Mouse (Mus musculus) embryonic facial prominence, embryonic 10.5 days (tissue): ENCODE measurements around the gene Slc22a18. TPM values are rescaled to one million over a fixed set of nuclear protein-coding genes. Genes with fewer than 3 reads are reported as not detected.

ENCODE experiments used
- DNase-seq: peaks from one replicate; pipeline ENCODE4 v3.0.0-alpha.2; 2017; ENCODE audit warnings: low spot score
- H3K27ac ChIP-seq: fragments of 300-500 bp; sonication (generic); replicated peaks from 2 replicates; pipeline ENCODE4 v1.5.1; 2016; ENCODE audit warnings: mild to moderate bottlenecking
- H3K27me3 ChIP-seq: fragments of 300-500 bp; sonication (generic); replicated peaks from 2 replicates; pipeline ENCODE4 v1.6.1; 2016; ENCODE audit warnings: low read depth, mild to moderate bottlenecking; ENCODE audit not compliant: poor library complexity, severe bottlenecking
- H3K36me3 ChIP-seq: fragments of 300-500 bp; sonication (generic); replicated peaks from 2 replicates; pipeline ENCODE4 v1.6.1; 2016; ENCODE audit warnings: mild to moderate bottlenecking, moderate library complexity
- H3K4me1 ChIP-seq: fragments of 300-500 bp; sonication (generic); 2 replicates; pipeline ENCODE4 v1.6.1; 2016
- H3K4me3 ChIP-seq: fragments of 300-500 bp; sonication (generic); 2 replicates; pipeline ENCODE4 v1.5.1; 2016; ENCODE audit warnings: mild to moderate bottlenecking, moderate library complexity
- H3K9me3 ChIP-seq: fragments of 300-500 bp; sonication (generic); 2 replicates; pipeline ENCODE4 v1.6.1; 2016; ENCODE audit warnings: mild to moderate bottlenecking
- WGBS: fragments of 180-500 bp; shearing (Covaris S2); methylation state at CpG from one replicate; pipeline ENCODE4 v1.1.7; 2016; 5-methylcytosine and 5-hydroxymethylcytosine counted together
- polyA plus RNA-seq: library from polyadenylated mRNA; unstranded; fragments of >200 nt; fragmentation: Nextera tagmentation; extraction: Ambion mirVana; gene quantifications from 2 replicates; pipeline ENCODE4 v1.2.1, GENCODE M21; 2016

Gene Slc22a18
- polyA plus RNA-seq, 1 experiment from 2014 or later, result 0.96 TPM

GRCm38 (mm10) chr7:143498584-143498983 is 25.0 kb downstream of the Slc22a18 start:
- no peak overlapping the region for H3K4me3 ChIP-seq
- H3K36me3 ChIP-seq, result no peaks in the 10 kb centered on the region
- H3K27me3 ChIP-seq, result peaks cover 69% of the 10 kb centered on the region
- no peak for DNase-seq
- no peaks in the 10 kb centered on the region for H3K9me3 ChIP-seq
- WGBS, result 84% methylated on average over 4 of the region's 4 CpGs
- H3K27ac ChIP-seq, result no peak overlapping the region
- H3K4me1 ChIP-seq, result peaks cover 15% of the 10 kb centered on the region

- H3K27me3 ChIP-seq, result peaks cover 88% of the 10 kb centered on the region
- WGBS, result 35% methylated on average over 2 of the region's 2 CpGs
- H3K27ac ChIP-seq, result no peak overlapping the region
- no peak overlapping the region for H3K4me3 ChIP-seq
- H3K36me3 ChIP-seq, result no peaks in the 10 kb centered on the region
- H3K4me1 ChIP-seq, result peaks cover 15% of the 10 kb centered on the region
- DNase-seq, result no peak
- H3K9me3 ChIP-seq, result no peaks in the 10 kb centered on the region
Observed at GRCm38 (mm10) chr7:143500912-143501311, 27.4 kb downstream of the Slc22a18 start.

GRCm38 (mm10) chr7:143501643-143502417 is 28.3 kb downstream of the Slc22a18 start:
- Histone ChIP-seq H3K9me3 (no peaks in the 10 kb centered on the region), H3K27ac (no peak overlapping the region), H3K27me3 (peaks cover 85% of the 10 kb centered on the region), H3K4me3 (peak overlapping the region; percentile 55), H3K4me1 (peaks cover 15% of the 10 kb centered on the region), H3K36me3 (no peaks in the 10 kb centered on the region)
- DNase-seq, result peak; percentile 58
- WGBS, result 5% methylated on average over 55 of the region's 55 CpGs

GRCm38 (mm10) chr7:143502418-143503200 is 29.1 kb downstream of the Slc22a18 start, which contains the start of gene Phlda2:
Gene Phlda2 (minus strand): TSS chr7:143503150.
- WGBS, result 6% methylated on average over 51 of the region's 51 CpGs
- Histone ChIP-seq H3K4me3 (peak within 1 kb of the TSS; percentile 55), H3K9me3 (no peaks in the 10 kb centered on the region), H3K36me3 (no peaks in the 10 kb centered on the region), H3K4me1 (peaks cover 15% of the 10 kb centered on the region), H3K27me3 (peaks cover 77% of the 10 kb centered on the region), H3K27ac (no peak within 1 kb of the TSS)
- DNase-seq, result peak; percentile 66

- peaks cover 65% of the 10 kb centered on the region for H3K27me3 ChIP-seq
- H3K36me3 ChIP-seq, result no peaks in the 10 kb centered on the region
- H3K4me3 ChIP-seq, result no peak overlapping the region
- H3K9me3 ChIP-seq, result no peaks in the 10 kb centered on the region
- H3K27ac ChIP-seq, result no peak overlapping the region
- no peak for DNase-seq
- WGBS, result 85% methylated on average over 6 of the region's 6 CpGs
- peaks cover 15% of the 10 kb centered on the region for H3K4me1 ChIP-seq
Observed at GRCm38 (mm10) chr7:143503926-143504325, 30.4 kb downstream of the Slc22a18 start.

- Histone ChIP-seq H3K4me1 (peaks cover 15% of the 10 kb centered on the region), H3K27ac (no peak overlapping the region), H3K27me3 (peaks cover 51% of the 10 kb centered on the region), H3K9me3 (no peaks in the 10 kb centered on the region), H3K4me3 (no peak overlapping the region), H3K36me3 (no peaks in the 10 kb centered on the region)
- WGBS, result 85% methylated on average over 2 of the region's 2 CpGs
- no peak for DNase-seq
Observed at GRCm38 (mm10) chr7:143505411-143505810, 31.9 kb downstream of the Slc22a18 start.

- H3K4me1 ChIP-seq, result peaks cover 15% of the 10 kb centered on the region
- WGBS, result 25% methylated on average over 11 of the region's 11 CpGs
- no peaks in the 10 kb centered on the region for H3K36me3 ChIP-seq
- no peak overlapping the region for H3K4me3 ChIP-seq
- no peak overlapping the region for H3K27ac ChIP-seq
- no peaks in the 10 kb centered on the region for H3K9me3 ChIP-seq
- DNase-seq, result peak; percentile 75
- peaks cover 46% of the 10 kb centered on the region for H3K27me3 ChIP-seq
Observed at GRCm38 (mm10) chr7:143505823-143506222, 32.3 kb downstream of the Slc22a18 start.

GRCm38 (mm10) chr7:143506271-143506670 is 32.7 kb downstream of the Slc22a18 start:
- Histone ChIP-seq H3K4me1 (peaks cover 15% of the 10 kb centered on the region), H3K27me3 (peaks cover 42% of the 10 kb centered on the region), H3K9me3 (no peaks in the 10 kb centered on the region), H3K4me3 (no peak overlapping the region), H3K36me3 (no peaks in the 10 kb centered on the region), H3K27ac (no peak overlapping the region)
- no peak for DNase-seq
- 68% methylated on average over 7 of the region's 7 CpGs for WGBS

GRCm38 (mm10) chr7:143506675-143507074 is 33.1 kb downstream of the Slc22a18 start:
- Histone ChIP-seq H3K27ac (no peak overlapping the region), H3K27me3 (peaks cover 38% of the 10 kb centered on the region), H3K9me3 (no peaks in the 10 kb centered on the region), H3K4me3 (no peak overlapping the region), H3K36me3 (no peaks in the 10 kb centered on the region; the same call in 1 of the 2 replicates), H3K4me1 (peaks cover 13% of the 10 kb centered on the region)
- 25% methylated on average over 7 of the region's 7 CpGs for WGBS
- DNase-seq, result peak; percentile 57

- Histone ChIP-seq H3K36me3 (peaks cover 28% of the 10 kb centered on the region), H3K9me3 (no peaks in the 10 kb centered on the region), H3K27ac (no peak overlapping the region), H3K4me1 (no peaks in the 10 kb centered on the region), H3K27me3 (peaks cover 9% of the 10 kb centered on the region), H3K4me3 (no peak overlapping the region)
- DNase-seq, result no peak
- WGBS, result 82% methylated on average over 1 of the region's 1 CpGs
Observed at GRCm38 (mm10) chr7:143509566-143509965, 36.0 kb downstream of the Slc22a18 start.

- 83% methylated on average over 3 of the region's 3 CpGs for WGBS
- Histone ChIP-seq H3K4me1 (no peaks in the 10 kb centered on the region), H3K27me3 (no peaks in the 10 kb centered on the region), H3K36me3 (peaks cover 40% of the 10 kb centered on the region), H3K9me3 (no peaks in the 10 kb centered on the region), H3K4me3 (no peak overlapping the region), H3K27ac (no peak overlapping the region)
- no peak for DNase-seq
Observed at GRCm38 (mm10) chr7:143510593-143511334, 37.2 kb downstream of the Slc22a18 start.

- no peak for DNase-seq
- H3K27me3 ChIP-seq, result no peaks in the 10 kb centered on the region
- no peak overlapping the region for H3K4me3 ChIP-seq
- peaks cover 46% of the 10 kb centered on the region for H3K36me3 ChIP-seq
- no peaks in the 10 kb centered on the region for H3K9me3 ChIP-seq
- H3K27ac ChIP-seq, result no peak overlapping the region
- no peaks in the 10 kb centered on the region for H3K4me1 ChIP-seq
Observed at GRCm38 (mm10) chr7:143511335-143511712, 37.8 kb downstream of the Slc22a18 start.
